Mouse (Mus musculus): ENCODE results near the gene Klhl12.

DNA sequence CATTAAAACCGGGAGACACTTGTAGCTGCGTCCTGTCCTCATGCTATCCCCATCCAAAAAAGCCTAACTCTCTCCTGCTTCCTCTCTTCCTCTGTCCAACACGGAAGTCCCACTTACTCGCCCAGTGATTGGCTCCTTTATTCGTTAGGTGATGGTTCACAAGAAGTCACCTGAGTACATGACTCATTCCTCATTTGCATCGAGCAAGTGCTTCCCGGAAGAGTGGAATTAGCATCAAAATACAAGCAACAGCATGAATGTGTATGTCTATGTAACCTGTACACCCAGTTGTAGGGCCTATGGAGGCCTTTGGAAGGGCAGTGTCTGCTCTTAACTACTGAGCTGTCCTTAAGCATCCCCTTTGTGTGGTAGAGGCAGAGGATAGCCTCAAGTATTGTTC lies 36.9 kb downstream of the Klhl12 start:
- TF ChIP-seq CTCF (IDR thresholded peaks at IDR 0.05; ENCODE audit: extremely low read depth, insufficient read depth, low read length), result no peak
- no peak for TF ChIP-seq POLR2A (IDR thresholded peaks at IDR 0.05; ENCODE audit: extremely low read depth, insufficient read depth, low read length)

Measured in cortical plate, adult 2 months (tissue).